Mouse (Mus musculus) liver, adult 2 months (tissue): Measurements from ENCODE around the gene Prrx2.

Experiments used
- CTCF ChIP-seq: fragments of 200-500 bp; IDR thresholded peaks from 2 replicates; pipeline ENCODE4 v1.5.1; 2011; ENCODE audit warnings: low read depth, low read length, control low read depth
- POLR2A ChIP-seq: fragments of 200-500 bp; IDR thresholded peaks from 2 replicates; pipeline ENCODE4 v1.6.1; 2011; ENCODE audit warnings: low read length, control low read depth; ENCODE audit not compliant: insufficient read depth; ENCODE audit errors: extremely low read depth

- no peak for TF ChIP-seq CTCF
- no peak for TF ChIP-seq POLR2A
Observed at GRCm38 (mm10) chr2:30901646-30902160, 66.9 kb downstream of the Prrx2 start.
